Mouse (Mus musculus) ES-E14 (cell line): ENCODE measurements around the gene Lgals2.

Source experiments
- CHD2 ChIP-seq: IDR thresholded peaks from 2 replicates; pipeline ENCODE4 v1.6.1; 2014; ENCODE audit warnings: mild to moderate bottlenecking, low read depth, low read length, inconsistent platforms
- HCFC1 ChIP-seq: IDR thresholded peaks from 2 replicates; pipeline ENCODE4 v1.6.1; 2012; ENCODE audit warnings: low read length, inconsistent platforms, borderline replicate concordance; ENCODE audit not compliant: insufficient read depth
- ZNF384 ChIP-seq: IDR thresholded peaks from 2 replicates; pipeline ENCODE4 v1.6.1; 2012; ENCODE audit warnings: low read depth, low read length, inconsistent platforms

GRCm38 (mm10) chr15:78873803-78874435, 18.6 kb upstream of the Lgals2 start:
- TF ChIP-seq ZNF384: no peak
- TF ChIP-seq CHD2: no peak
- no peak for TF ChIP-seq HCFC1
